Mouse (Mus musculus): ENCODE measurements around the gene Mrgpra6. TPM values are rescaled to one million over a fixed set of nuclear protein-coding genes. Genes with fewer than 3 reads are reported as not detected.

The Mrgpra6 gene
- total and polyA plus RNA-seq, 2 experiments from 2014 or later: not detected

- TF ChIP-seq CTCF (IDR thresholded peaks at IDR 0.05; ENCODE audit: low read depth): no peak
- H3K9ac ChIP-seq (replicated peaks; ENCODE audit: low read length): no peak overlapping the region
- no peaks in the 10 kb centered on the region for H3K27me3 ChIP-seq (ENCODE audit: insufficient read depth, low read length)
- H3K27ac ChIP-seq: no peak overlapping the region
- no peaks in the 10 kb centered on the region for H3K9me3 ChIP-seq (ENCODE audit: low read length)
- H3K4me1 ChIP-seq (ENCODE audit: insufficient read depth, low read length): no peaks in the 10 kb centered on the region
- no peaks in the 10 kb centered on the region for H3K36me3 ChIP-seq (ENCODE audit: insufficient read depth, low read length)
- H3K4me2 ChIP-seq (ENCODE audit: low read depth, low read length): no peak overlapping the region
- no peak for ATAC-seq
- no peak overlapping the region for H3K4me3 ChIP-seq (ENCODE audit: low read length)
- DNase-seq (ENCODE audit: low spot score): no peak
- 55% methylated on average over 2 of the region's 2 CpGs for WGBS
Observed at GRCm38 (mm10) chr7:47158451-47158850, 46.3 kb downstream of the Mrgpra6 start.

- WGBS: 78% methylated on average over 9 of the region's 9 CpGs
- TF ChIP-seq CTCF (IDR thresholded peaks at IDR 0.05; ENCODE audit: low read depth): no peak
- ATAC-seq: no peak
Observed at GRCm38 (mm10) chr7:47157743-47158142, 47.0 kb downstream of the Mrgpra6 start.

GRCm38 (mm10) chr7:47155849-47156248 is 48.9 kb downstream of the Mrgpra6 start:
- DNase-seq (ENCODE audit: low spot score) (no peak), ATAC-seq (no peak)
- Histone ChIP-seq H3K36me3 (ENCODE audit: insufficient read depth, low read length) (no peaks in the 10 kb centered on the region), H3K4me3 (ENCODE audit: low read length) (no peak overlapping the region), H3K9ac (replicated peaks; ENCODE audit: low read length) (no peak overlapping the region), H3K9me3 (ENCODE audit: low read length) (no peaks in the 10 kb centered on the region), H3K4me2 (ENCODE audit: low read depth, low read length) (no peak overlapping the region), H3K27ac (no peak overlapping the region), H3K27me3 (ENCODE audit: insufficient read depth, low read length) (no peaks in the 10 kb centered on the region), H3K4me1 (ENCODE audit: insufficient read depth, low read length) (no peaks in the 10 kb centered on the region)
- WGBS: 86% methylated on average over 2 of the region's 2 CpGs
- TF ChIP-seq CTCF (IDR thresholded peaks at IDR 0.05; ENCODE audit: low read depth): no peak

More at GRCm38 (mm10) chr7:47157743-47158142, 47.0 kb downstream of the Mrgpra6 start:
- Histone ChIP-seq H3K27ac (no peak overlapping the region), H3K27me3 (ENCODE audit: insufficient read depth, low read length) (no peaks in the 10 kb centered on the region), H3K4me1 (ENCODE audit: insufficient read depth, low read length) (no peaks in the 10 kb centered on the region), H3K9me3 (ENCODE audit: low read length) (no peaks in the 10 kb centered on the region), H3K36me3 (ENCODE audit: insufficient read depth, low read length) (no peaks in the 10 kb centered on the region), H3K4me3 (ENCODE audit: low read length) (no peak overlapping the region), H3K9ac (replicated peaks; ENCODE audit: low read length) (no peak overlapping the region), H3K4me2 (ENCODE audit: low read depth, low read length) (no peak overlapping the region)
- no peak for DNase-seq (ENCODE audit: low spot score)

- TF ChIP-seq CTCF (IDR thresholded peaks at IDR 0.05; ENCODE audit: low read depth): peak; percentile 40
- Histone ChIP-seq H3K4me3 (ENCODE audit: low read length) (no peak overlapping the region), H3K9me3 (ENCODE audit: low read length) (no peaks in the 10 kb centered on the region), H3K27me3 (ENCODE audit: insufficient read depth, low read length) (no peaks in the 10 kb centered on the region), H3K36me3 (ENCODE audit: insufficient read depth, low read length) (no peaks in the 10 kb centered on the region), H3K9ac (replicated peaks; ENCODE audit: low read length) (no peak overlapping the region), H3K27ac (no peak overlapping the region), H3K4me1 (ENCODE audit: insufficient read depth, low read length) (no peaks in the 10 kb centered on the region), H3K4me2 (ENCODE audit: low read depth, low read length) (no peak overlapping the region)
- DNase-seq (ENCODE audit: low spot score): no peak
- no peak for ATAC-seq
- 91% methylated on average over 4 of the region's 4 CpGs for WGBS
Observed at GRCm38 (mm10) chr7:47155396-47155795, 49.3 kb downstream of the Mrgpra6 start.

GRCm38 (mm10) chr7:47150420-47151061 is 54.2 kb downstream of the Mrgpra6 start:
- ATAC-seq: peak; percentile 71
- 15% methylated on average over 11 of the region's 11 CpGs for WGBS

GRCm38 (mm10) chr7:47148298-47148697 is 56.4 kb downstream of the Mrgpra6 start:
- no peak overlapping the region for H3K9ac ChIP-seq (replicated peaks; ENCODE audit: low read length)
- DNase-seq (ENCODE audit: low spot score): no peak
- no peak overlapping the region for H3K27ac ChIP-seq
- H3K4me3 ChIP-seq (ENCODE audit: low read length): no peak overlapping the region
- WGBS: 79% methylated on average over 7 of the region's 7 CpGs
- H3K4me1 ChIP-seq (ENCODE audit: insufficient read depth, low read length): no peaks in the 10 kb centered on the region
- no peaks in the 10 kb centered on the region for H3K36me3 ChIP-seq (ENCODE audit: insufficient read depth, low read length)
- H3K9me3 ChIP-seq (ENCODE audit: low read length): no peaks in the 10 kb centered on the region
- H3K27me3 ChIP-seq (ENCODE audit: insufficient read depth, low read length): no peaks in the 10 kb centered on the region
- H3K4me2 ChIP-seq (ENCODE audit: low read depth, low read length): no peak overlapping the region
- ATAC-seq: no peak
- TF ChIP-seq CTCF (IDR thresholded peaks at IDR 0.05; ENCODE audit: low read depth): no peak

More at GRCm38 (mm10) chr7:47150420-47151061, 54.2 kb downstream of the Mrgpra6 start:
- no peak overlapping the region for H3K9ac ChIP-seq (replicated peaks; ENCODE audit: low read length)
- no peaks in the 10 kb centered on the region for H3K9me3 ChIP-seq (ENCODE audit: low read length)
- 0 out of 2 replicates have a peak overlapping the region, but pooled peaks have one; percentile 33 for H3K4me2 ChIP-seq (ENCODE audit: low read depth, low read length)
- TF ChIP-seq CTCF (IDR thresholded peaks at IDR 0.05; ENCODE audit: low read depth): peak; percentile 91
- DNase-seq (ENCODE audit: low spot score): peak; percentile 78
- no peaks in the 10 kb centered on the region for H3K36me3 ChIP-seq (ENCODE audit: insufficient read depth, low read length)
- no peak overlapping the region for H3K4me3 ChIP-seq (ENCODE audit: low read length)
- no peaks in the 10 kb centered on the region for H3K4me1 ChIP-seq (ENCODE audit: insufficient read depth, low read length)
- H3K27me3 ChIP-seq (ENCODE audit: insufficient read depth, low read length): no peaks in the 10 kb centered on the region
- H3K27ac ChIP-seq: no peak overlapping the region
